ENCODE assay signal across 9 mouse cellular contexts in the genomic region with DNA sequence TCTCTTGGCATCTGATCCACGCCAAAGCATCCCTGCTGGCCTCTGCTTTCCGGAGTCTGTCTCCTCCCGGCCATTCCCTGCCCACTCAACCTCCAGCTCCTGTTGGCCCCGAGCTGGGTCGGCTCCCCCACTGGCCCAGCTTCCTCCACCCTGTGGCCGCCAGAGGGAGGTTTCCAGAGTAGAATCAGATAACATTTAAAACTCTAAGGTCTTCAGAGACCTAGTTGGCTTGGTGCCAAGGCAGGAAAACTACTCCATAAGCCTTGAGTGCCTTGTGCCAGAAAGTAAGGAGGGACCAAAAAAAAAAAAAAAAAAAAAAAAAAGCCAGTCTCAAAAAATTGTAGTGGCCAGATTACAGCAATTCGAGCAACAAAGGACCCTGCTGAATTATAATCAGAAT. TPM values are rescaled to one million over a fixed set of nuclear protein-coding genes. Genes with fewer than 3 reads are reported as not detected.
DNase-seq lines count a peak whose midpoint lies in the region; ATAC-seq and TF ChIP-seq lines count a peak whose summit lies in the region.
"Had no signal": no experiment of that assay in that cellular context is flagged by ENCODE, and none has a peak within 500 bp of the region (broad histone marks: within the 10 kb centered on the region; RNA-seq: fewer than 3 reads in every experiment).

No protein-coding gene starts in this region.

- 0 out of 2 replicates have a peak, but pooled peaks cover 5% of the 10 kb centered on the region for H3K36me3 ChIP-seq in midbrain, embryonic 14.5 days (ENCODE audit: control insufficient read depth, insufficient read depth, low read length)
- H3K36me3 ChIP-seq in midbrain, embryonic 11.5 days (ENCODE audit: control insufficient read depth, insufficient read depth, low read length): no peaks in the 10 kb centered on the region
- no peaks in the 10 kb centered on the region for H3K36me3 ChIP-seq in kidney, postnatal 0 days (ENCODE audit: insufficient read depth, low read length)
- no peaks in the 10 kb centered on the region for H3K36me3 ChIP-seq in stomach, embryonic 15.5 days
- H3K36me3 ChIP-seq: hindbrain, embryonic 15.5 days had no signal

- no peaks in the 10 kb centered on the region for H3K4me1 ChIP-seq in midbrain, embryonic 14.5 days (ENCODE audit: control insufficient read depth, insufficient read depth, low read length)
- H3K4me1 ChIP-seq in midbrain, embryonic 11.5 days (ENCODE audit: control insufficient read depth, insufficient read depth, low read length): no peaks in the 10 kb centered on the region
- H3K4me1 ChIP-seq in kidney, postnatal 0 days (replicated peaks; ENCODE audit: insufficient read depth, low read length): 0 out of 2 replicates have a peak, but pooled peaks cover 3% of the 10 kb centered on the region
- H3K4me1 ChIP-seq in stomach, embryonic 15.5 days: peaks cover 9% of the 10 kb centered on the region

- H3K9me3 ChIP-seq in midbrain, embryonic 14.5 days (ENCODE audit: control insufficient read depth, low read length): no peaks in the 10 kb centered on the region
- no peaks in the 10 kb centered on the region for H3K9me3 ChIP-seq in midbrain, embryonic 11.5 days (ENCODE audit: control insufficient read depth, low read length)
- no peaks in the 10 kb centered on the region for H3K9me3 ChIP-seq in kidney, postnatal 0 days (replicated peaks; ENCODE audit: low read length)
- no peaks in the 10 kb centered on the region for H3K9me3 ChIP-seq in stomach, embryonic 15.5 days
- H3K9me3 ChIP-seq: hindbrain, embryonic 15.5 days had no signal

- no peak overlapping the region for H3K4me2 ChIP-seq in midbrain, embryonic 14.5 days (ENCODE audit: low read length)
- no peak overlapping the region for H3K4me2 ChIP-seq in midbrain, embryonic 11.5 days
- no peak overlapping the region for H3K4me2 ChIP-seq in kidney, postnatal 0 days (ENCODE audit: low read length)
- H3K4me2 ChIP-seq in stomach, embryonic 15.5 days: no peak overlapping the region
- H3K4me2 ChIP-seq: hindbrain, embryonic 15.5 days had no signal

- no peaks in the 10 kb centered on the region for H3K27me3 ChIP-seq in midbrain, embryonic 14.5 days (ENCODE audit: control insufficient read depth, insufficient read depth, low read length)
- no peaks in the 10 kb centered on the region for H3K27me3 ChIP-seq in midbrain, embryonic 11.5 days (ENCODE audit: control insufficient read depth, insufficient read depth, low read length)
- H3K27me3 ChIP-seq in kidney, postnatal 0 days (ENCODE audit: insufficient read depth, low read length): no peaks in the 10 kb centered on the region
- no peaks in the 10 kb centered on the region for H3K27me3 ChIP-seq in stomach, embryonic 15.5 days (replicated peaks)
- H3K27me3 ChIP-seq: hindbrain, embryonic 15.5 days had no signal

- no peak overlapping the region for H3K4me3 ChIP-seq in midbrain, embryonic 14.5 days (replicated peaks; ENCODE audit: low read depth, low read length)
- no peak overlapping the region for H3K4me3 ChIP-seq in midbrain, embryonic 11.5 days (ENCODE audit: low read depth, low read length)
- H3K4me3 ChIP-seq in kidney, postnatal 0 days (replicated peaks; ENCODE audit: low read depth, low read length): no peak overlapping the region
- H3K4me3 ChIP-seq in stomach, embryonic 15.5 days (replicated peaks): no peak overlapping the region
- H3K4me3 ChIP-seq: hindbrain, embryonic 15.5 days had no signal

- no peak overlapping the region for H3K9ac ChIP-seq in midbrain, embryonic 14.5 days (replicated peaks; ENCODE audit: low read length)
- no peak overlapping the region for H3K9ac ChIP-seq in midbrain, embryonic 11.5 days (ENCODE audit: low read length)
- no peak overlapping the region for H3K9ac ChIP-seq in kidney, postnatal 0 days (ENCODE audit: low read depth, low read length)
- H3K9ac ChIP-seq in stomach, embryonic 15.5 days: no peak overlapping the region
- H3K9ac ChIP-seq: hindbrain, embryonic 15.5 days had no signal

- DNase-seq in midbrain, embryonic 14.5 days: peak; percentile 61
- DNase-seq in midbrain, embryonic 11.5 days (ENCODE audit: low spot score, missing footprints): no peak
- DNase-seq in adrenal gland, postnatal 36 days: peak; percentile 52 to 70
- DNase-seq in heart, adult 8-10 months (ENCODE audit: low spot score): peak; percentile 53
- DNase-seq in kidney, postnatal 0 days (ENCODE audit: low spot score): peak; percentile 84
- no peak for DNase-seq in embryo, embryonic 10.5 days (ENCODE audit: low spot score)
- DNase-seq in frontal cortex, postnatal 36 days (ENCODE audit: low spot score in 2 of 2): no peak

- 44% methylated on average over 7 of the region's 7 CpGs for WGBS in midbrain, embryonic 14.5 days
- 68% methylated on average over 7 of the region's 7 CpGs for WGBS in midbrain, embryonic 11.5 days
- 15% methylated on average over 7 of the region's 7 CpGs for WGBS in kidney, postnatal 0 days
- 31% methylated on average over 7 of the region's 7 CpGs for WGBS in stomach, embryonic 15.5 days

- peak; percentile 58 for TF ChIP-seq CTCF in kidney, postnatal 0 days (IDR thresholded peaks at IDR 0.05; ENCODE audit: low read depth)

- ATAC-seq in midbrain, embryonic 14.5 days (ENCODE audit: low FRiP score, low TSS enrichment): no peak
- ATAC-seq in midbrain, embryonic 11.5 days (ENCODE audit: low FRiP score): no peak
- ATAC-seq in kidney, postnatal 0 days (replicated peaks; ENCODE audit: low FRiP score, low read depth): 0 out of 2 replicates have a peak, but pooled peaks have one; percentile 50
- 0 out of 2 replicates have a peak, but pooled peaks have one; percentile 51 for ATAC-seq in stomach, embryonic 15.5 days (ENCODE audit: insufficient read depth, low FRiP score, low read depth)

- H3K27ac ChIP-seq in midbrain, embryonic 14.5 days (replicated peaks; ENCODE audit: low read depth, low read length): no peak overlapping the region
- no peak overlapping the region for H3K27ac ChIP-seq in midbrain, embryonic 11.5 days (ENCODE audit: low read depth, low read length)
- H3K27ac ChIP-seq in kidney, postnatal 0 days: no peak overlapping the region
- no peak overlapping the region for H3K27ac ChIP-seq in stomach, embryonic 15.5 days
- H3K27ac ChIP-seq: hindbrain, embryonic 15.5 days had no signal

RNA-seq across cellular contexts. Expression of gene Gan, which starts 15.0 kb away (rescaled TPM):
- 4.9 and 7.1 TPM in 2 replicates for polyA plus RNA-seq in midbrain, embryonic 14.5 days (2014; fragmentation: Nextera tagmentation; extraction: Ambion mirVana)
- 2.2 and 2.3 TPM in 2 replicates for polyA plus RNA-seq in midbrain, embryonic 11.5 days (2014; fragmentation: Nextera tagmentation; extraction: Ambion mirVana)
- total RNA-seq in adrenal gland, postnatal 36 days (2021): 10 to 100 TPM; 11.4 to 13.0 TPM
- total RNA-seq in heart, adult 8-10 months (2022): 1 to 10 TPM; 4.3 to 5.2 (median 4.8) TPM
- polyA plus RNA-seq in kidney, postnatal 0 days (2015; fragmentation: Nextera tagmentation; extraction: Ambion mirVana): 1.1 and 1.2 TPM in 2 replicates
- 2.3 and 2.8 TPM in 2 replicates for polyA plus RNA-seq in stomach, embryonic 15.5 days (2015; fragmentation: Nextera tagmentation; extraction: Ambion mirVana)

Comparison
In these comparisons a context has a peak if more than half of its experiments do, and no peak if none do; other contexts are left out.
1. DNase-seq: peak in midbrain, embryonic 14.5 days (single experiment), adrenal gland, postnatal 36 days (2 of 2), heart, adult 8-10 months (single experiment) and kidney, postnatal 0 days (single experiment); none in midbrain, embryonic 11.5 days (single experiment), embryo, embryonic 10.5 days (single experiment) and frontal cortex, postnatal 36 days (0 of 2).
2. ATAC-seq: peak in kidney, postnatal 0 days (single experiment) and stomach, embryonic 15.5 days (single experiment); none in midbrain, embryonic 14.5 days (single experiment) and midbrain, embryonic 11.5 days (single experiment).